Mouse (Mus musculus) spleen, postnatal 14 days (tissue): ENCODE measurements around the gene Sypl2.

Experiments used
- DNase-seq, 2 experiments: peaks; one replicate each; pipeline ENCODE4 v3.0.0; 2021 to 2022; ENCODE audit warnings: low spot score in 2 of 2

Gene Sypl2

GRCm38 (mm10) chr3:108205601-108206000 is 20.8 kb downstream of the Sypl2 start:
- DNase-seq, result no peak

GRCm38 (mm10) chr3:108204470-108204869 is 22.0 kb downstream of the Sypl2 start:
- DNase-seq, result no peak

DNA sequence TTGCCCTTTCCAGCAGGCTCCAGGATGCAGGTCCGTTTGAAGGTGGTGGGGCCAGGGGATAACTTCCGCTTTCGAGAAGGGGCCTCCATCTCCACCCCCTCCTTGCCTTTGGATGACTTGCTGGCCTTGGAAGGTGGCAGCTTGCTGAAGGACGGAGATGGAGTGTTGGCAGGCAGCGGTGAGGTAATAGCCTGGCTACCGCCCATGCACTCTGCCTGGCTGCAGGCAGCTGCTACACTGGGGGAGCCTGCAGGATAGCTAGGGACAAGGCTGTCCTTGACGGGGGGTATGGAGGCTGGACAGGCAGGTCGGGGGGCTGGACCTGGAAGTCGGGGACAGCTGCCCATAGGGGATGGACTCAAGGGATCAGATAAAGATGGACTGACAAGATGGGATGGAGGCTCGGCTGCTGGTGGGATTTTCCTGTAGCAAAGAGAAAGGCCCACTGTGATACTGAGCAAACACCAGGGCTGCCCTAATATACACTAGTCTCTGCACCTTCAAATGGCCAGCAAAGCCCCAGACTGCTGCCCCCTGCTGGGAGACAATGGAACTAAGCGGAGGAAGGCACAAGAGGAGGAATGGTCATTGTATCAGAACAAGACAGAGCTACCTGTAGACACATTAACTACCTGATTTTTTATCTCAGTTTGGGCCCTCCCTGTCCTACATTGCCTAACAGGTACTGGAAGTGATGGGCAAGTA is 22.7 kb downstream of the Sypl2 start:
- peak; percentile 61 to 81 for DNase-seq

DNA sequence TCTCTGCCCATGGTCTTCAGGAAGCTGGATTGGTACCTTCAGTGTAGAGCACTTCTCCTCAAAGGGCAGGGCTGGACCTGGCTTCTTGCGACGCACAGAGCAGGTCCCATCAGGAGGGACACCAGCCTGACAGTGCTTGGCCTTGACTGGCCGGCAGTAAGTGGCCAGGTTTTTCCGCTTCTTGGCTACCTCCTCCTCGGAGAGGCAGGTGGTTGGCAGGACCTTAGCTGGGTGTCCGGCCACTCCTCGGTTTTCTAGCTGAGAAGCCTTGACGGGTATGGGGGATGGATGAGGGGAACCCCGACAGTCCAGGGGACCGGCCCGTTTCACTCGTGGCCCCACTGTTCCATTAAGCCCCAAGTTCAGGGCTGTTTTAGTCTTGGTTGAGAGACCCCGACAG is 23.2 kb downstream of the Sypl2 start:
- no peak for DNase-seq

DNA sequence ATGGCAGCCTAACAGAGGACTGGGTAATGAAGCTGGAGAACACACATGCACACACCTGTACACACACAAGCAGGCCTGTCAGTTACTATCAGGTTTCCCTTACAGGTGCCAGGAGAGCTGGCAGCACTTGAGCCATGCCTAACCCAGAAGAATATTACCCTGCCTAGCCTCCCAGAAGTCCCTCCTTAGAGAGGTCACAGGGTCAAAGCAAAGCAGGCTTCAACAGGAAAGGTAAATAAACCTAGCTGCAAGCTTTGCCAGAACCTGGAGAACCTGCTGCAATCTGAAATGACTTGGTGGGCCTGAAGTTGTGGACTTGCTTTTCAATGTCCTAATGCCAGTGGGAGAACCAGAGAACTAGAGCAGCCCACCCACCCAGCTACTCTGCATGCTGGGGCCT is 23.9 kb downstream of the Sypl2 start:
- DNase-seq, result no peak

- DNase-seq, result peak; percentile 89 to 90
Observed at GRCm38 (mm10) chr3:108200329-108201323, 25.8 kb downstream of the Sypl2 start, which contains the start of gene Cyb561d1. TSS of gene Cyb561d1 (minus strand) at chr3:108201212.

- DNase-seq, result no peak
Observed at GRCm38 (mm10) chr3:108199231-108199630, 27.2 kb downstream of the Sypl2 start.

DNA sequence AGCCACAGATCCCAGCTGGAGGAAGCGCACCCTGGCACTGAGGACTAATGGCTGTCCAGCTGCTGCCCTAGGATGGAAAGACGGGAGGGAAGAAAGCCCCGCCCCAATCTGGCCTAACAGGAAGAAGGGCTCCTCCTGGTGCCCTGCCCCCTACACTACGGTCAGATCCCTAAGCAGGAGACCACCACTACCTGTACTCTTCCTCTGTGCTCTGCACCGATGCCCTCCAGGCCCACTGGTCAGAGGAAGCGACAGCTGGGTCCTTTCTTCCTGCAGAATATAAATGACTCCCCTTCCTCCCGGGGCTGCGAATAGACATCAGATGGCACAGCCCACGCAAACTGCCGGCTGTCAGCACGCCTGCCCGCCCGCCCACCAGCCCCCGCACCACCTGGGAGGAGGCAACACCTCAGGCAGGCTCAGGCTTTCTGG is 29.4 kb downstream of the Sypl2 start:
- no peak for DNase-seq

DNA sequence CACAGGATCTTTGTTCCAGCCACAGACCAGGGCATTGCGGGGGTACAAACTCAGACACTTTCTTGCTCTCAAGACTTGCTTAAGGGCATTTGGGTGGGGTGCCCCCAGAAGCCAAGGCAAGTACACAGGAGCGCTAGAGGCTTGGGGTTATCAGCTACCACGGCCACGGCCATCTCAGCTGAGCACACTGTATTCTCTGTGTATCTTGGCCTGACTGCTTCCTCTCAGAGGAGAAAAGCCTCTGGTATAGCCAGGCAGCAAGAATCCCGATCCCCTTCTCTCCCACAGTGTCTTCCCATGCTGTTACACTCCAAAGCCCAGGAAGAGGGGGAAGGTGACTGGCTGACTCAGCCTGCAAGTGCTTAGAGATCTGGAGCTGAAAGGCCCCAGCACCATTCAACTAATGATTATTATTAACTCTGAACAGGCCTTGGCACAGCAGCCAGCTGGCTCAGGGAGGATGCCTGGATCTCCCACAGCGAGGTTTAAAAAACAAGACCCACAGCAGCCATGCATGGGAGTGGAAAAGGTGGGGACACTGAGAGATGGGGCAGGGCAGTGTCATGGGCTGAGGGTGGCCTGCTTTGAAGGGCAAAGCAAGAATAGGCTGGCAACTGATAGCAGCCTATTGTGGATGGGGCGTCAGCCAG is 30.4 kb downstream of the Sypl2 start:
- no peak for DNase-seq

GRCm38 (mm10) chr3:108195287-108195686 is 31.2 kb downstream of the Sypl2 start:
- DNase-seq, result no peak

- DNase-seq, result no peak
Observed at GRCm38 (mm10) chr3:108193686-108194085, 32.8 kb downstream of the Sypl2 start.

DNA sequence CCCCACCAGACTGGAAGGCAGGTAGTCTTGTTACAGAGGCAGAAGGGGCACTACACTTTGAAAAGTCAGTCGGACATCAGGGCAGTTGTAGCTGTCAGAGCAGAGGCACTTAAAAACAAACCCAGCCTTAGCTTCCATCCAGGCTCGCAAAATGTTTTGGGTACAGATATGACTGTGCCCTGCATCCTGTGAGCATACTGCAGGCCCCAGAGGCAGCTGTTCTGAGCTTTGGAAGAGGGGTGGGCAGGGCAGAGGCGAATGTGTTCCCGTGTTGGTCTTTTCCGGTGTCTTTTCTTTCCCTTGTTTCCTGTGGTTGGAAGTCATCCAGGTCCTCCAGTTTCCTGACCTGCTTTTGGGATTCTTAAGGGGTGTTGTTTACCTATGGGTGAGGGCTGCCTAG is 36.6 kb downstream of the Sypl2 start:
- no peak for DNase-seq

- no peak for DNase-seq
Observed at GRCm38 (mm10) chr3:108188716-108189490, 37.5 kb downstream of the Sypl2 start.

GRCm38 (mm10) chr3:108187111-108187795 is 39.2 kb downstream of the Sypl2 start:
- no peak for DNase-seq

- DNase-seq, result no peak
Observed at GRCm38 (mm10) chr3:108186098-108187047, 40.1 kb downstream of the Sypl2 start, which contains the start of gene Amigo1. TSS of gene Amigo1 (plus strand) at chr3:108186335.

DNA sequence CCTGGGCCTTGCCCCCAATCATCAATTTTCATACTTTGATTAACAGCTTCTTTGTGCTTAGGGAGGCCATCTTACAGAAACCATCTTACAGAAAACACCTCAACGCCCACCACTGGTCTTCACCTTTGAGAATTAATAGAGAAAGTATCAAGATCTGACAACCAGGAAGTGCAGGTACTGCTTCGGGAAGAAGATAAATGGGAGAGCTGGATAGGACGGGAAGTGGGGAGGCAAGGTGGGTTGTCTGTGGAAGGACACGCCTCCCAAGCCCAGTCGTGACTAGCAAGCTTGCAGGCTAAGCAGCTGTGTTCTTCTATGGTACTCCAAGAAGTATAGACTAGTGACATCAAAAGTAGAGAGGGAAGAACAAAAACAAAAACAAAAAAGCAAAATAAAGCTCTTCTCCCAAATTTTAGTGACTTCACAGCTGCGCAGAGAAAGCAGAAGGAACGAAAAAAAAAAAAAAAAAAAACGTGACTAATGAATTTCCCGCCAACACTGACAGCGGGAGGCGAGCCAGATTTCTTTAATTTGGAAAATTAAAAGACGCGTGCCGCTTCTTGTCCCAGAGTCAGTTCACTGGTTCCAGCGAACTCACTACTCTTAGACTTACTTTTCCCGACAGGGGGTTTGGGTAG is 40.9 kb downstream of the Sypl2 start:
- DNase-seq, result no peak

GRCm38 (mm10) chr3:108184742-108185141 is 41.7 kb downstream of the Sypl2 start:
- DNase-seq, result no peak

DNA sequence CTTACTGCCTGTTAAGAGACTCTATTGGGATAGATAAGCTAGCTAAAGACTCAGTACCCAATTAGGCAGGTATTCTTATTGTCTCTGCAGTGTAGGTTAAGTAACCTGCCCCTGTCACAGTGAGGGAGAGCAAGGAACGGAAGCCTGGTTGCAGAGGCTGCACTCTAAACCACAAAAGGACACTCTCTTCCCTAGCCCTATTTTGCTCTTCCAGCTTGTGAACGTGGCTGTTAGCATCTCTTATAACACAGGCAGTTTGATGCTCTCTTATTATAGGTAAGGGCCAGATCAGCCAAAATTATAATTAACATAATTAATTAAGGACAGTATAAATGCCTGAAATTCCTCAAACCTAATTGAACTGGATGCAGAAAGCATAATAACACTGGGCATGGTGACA is 45.9 kb downstream of the Sypl2 start:
- no peak for DNase-seq
